Mouse (Mus musculus) spleen, adult 2 months (tissue): ENCODE measurements around the gene Exog. TPM values are rescaled to one million over a fixed set of nuclear protein-coding genes. Genes with fewer than 3 reads are reported as not detected.

Experiments used
- DNase-seq, 2 experiments: peaks; one replicate each; pipeline versions ENCODE4 v3.0.0 to v3.0.0-alpha.2; 2012 to 2021; ENCODE audit warnings: low spot score in 2 of 2, low read depth in 1 of 2
- H3K27ac ChIP-seq: fragments of 200-500 bp; 2 replicates; pipeline ENCODE4 v1.5.1; 2012; ENCODE audit warnings: low read length, inconsistent platforms; ENCODE audit not compliant: insufficient read depth
- H3K27me3 ChIP-seq: fragments of 200-500 bp; 2 replicates; pipeline ENCODE4 v1.6.1; 2012; ENCODE audit warnings: mild to moderate bottlenecking, moderate library complexity, low read length, inconsistent platforms; ENCODE audit not compliant: control insufficient read depth, insufficient read depth
- H3K36me3 ChIP-seq: fragments of 200-500 bp; 2 replicates; pipeline ENCODE4 v1.6.1; 2012; ENCODE audit warnings: mild to moderate bottlenecking, low read length, inconsistent platforms; ENCODE audit not compliant: control insufficient read depth, insufficient read depth
- H3K4me1 ChIP-seq: fragments of 200-500 bp; 2 replicates; pipeline ENCODE4 v1.6.1; 2011; ENCODE audit warnings: inconsistent platforms; ENCODE audit not compliant: control insufficient read depth, insufficient read depth, insufficient read length
- H3K4me3 ChIP-seq: fragments of 200-500 bp; 2 replicates; pipeline ENCODE4 v1.5.1; 2011; ENCODE audit warnings: mild to moderate bottlenecking, inconsistent platforms; ENCODE audit not compliant: insufficient read depth, insufficient read length; ENCODE audit errors: extremely low read depth
- CTCF ChIP-seq: fragments of 200-500 bp; IDR thresholded peaks from 2 replicates; pipeline ENCODE4 v1.5.1; 2011; ENCODE audit warnings: mild to moderate bottlenecking, inconsistent platforms; ENCODE audit not compliant: insufficient read depth, insufficient read length, insufficient replicate concordance; ENCODE audit errors: extremely low read depth
- POLR2A ChIP-seq: fragments of 200-500 bp; IDR thresholded peaks from 2 replicates; pipeline ENCODE4 v1.6.1; 2011; ENCODE audit warnings: low read depth, low read length, inconsistent platforms
- WGBS: fragments of 180-500 bp; shearing (Covaris S2); methylation state at CpG from one replicate; pipeline ENCODE4 v1.1.7; 2018; 5-methylcytosine and 5-hydroxymethylcytosine counted together
- polyA plus RNA-seq: library from polyadenylated mRNA; depleted of rRNA; stranded (reverse); fragments of >200 nt; gene quantifications from 2 replicates; pipeline ENCODE4 v1.2.3, GENCODE M21; 2012; rRNA removed

The Exog gene
- polyA plus RNA-seq, 1 experiment, result 2.2 TPM

GRCm38 (mm10) chr9:119498885-119499284 is 54.1 kb downstream of the Exog start:
- no peak for TF ChIP-seq CTCF
- TF ChIP-seq POLR2A, result no peak
- Histone ChIP-seq H3K4me1 (no peaks in the 10 kb centered on the region), H3K27ac (no peak overlapping the region), H3K27me3 (no peaks in the 10 kb centered on the region), H3K4me3 (no peak overlapping the region), H3K36me3 (no peaks in the 10 kb centered on the region)
- no peak for DNase-seq
- WGBS, result 57% methylated on average over 7 of the region's 7 CpGs

GRCm38 (mm10) chr9:119503613-119504012 is 58.9 kb downstream of the Exog start:
- DNase-seq, result no peak
- Histone ChIP-seq H3K4me1 (no peaks in the 10 kb centered on the region), H3K4me3 (no peak overlapping the region), H3K36me3 (no peaks in the 10 kb centered on the region), H3K27ac (no peak overlapping the region), H3K27me3 (no peaks in the 10 kb centered on the region)
- TF ChIP-seq POLR2A, result no peak
- TF ChIP-seq CTCF, result no peak
- 93% methylated on average over 9 of the region's 9 CpGs for WGBS

GRCm38 (mm10) chr9:119504981-119505658 is 60.4 kb downstream of the Exog start:
- no peak for DNase-seq
- Histone ChIP-seq H3K36me3 (no peaks in the 10 kb centered on the region), H3K4me1 (no peaks in the 10 kb centered on the region), H3K27me3 (no peaks in the 10 kb centered on the region), H3K4me3 (no peak overlapping the region), H3K27ac (no peak overlapping the region)
- WGBS, result 57% methylated on average over 11 of the region's 11 CpGs
- TF ChIP-seq POLR2A (no peak), CTCF (no peak)

DNA sequence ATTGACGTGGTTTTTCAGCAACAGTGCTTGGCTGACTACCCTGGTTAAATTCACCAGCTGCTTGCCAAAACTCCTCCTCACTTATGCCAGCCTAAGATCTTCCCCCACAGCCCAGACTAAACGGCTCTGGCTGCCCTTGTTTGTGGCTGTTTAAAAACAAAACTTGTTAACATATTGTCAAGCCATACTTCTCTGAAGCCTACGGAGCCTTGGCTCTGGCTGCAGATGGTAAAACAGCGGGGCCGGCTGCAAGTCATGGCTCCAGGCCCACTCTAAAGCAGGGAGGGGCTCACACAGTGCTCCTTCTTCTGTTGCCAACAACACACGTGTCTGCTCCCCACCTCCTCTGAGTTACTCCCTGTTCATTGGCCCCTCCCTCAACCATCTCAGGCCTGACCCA is 66.2 kb downstream of the Exog start:
- H3K4me3 ChIP-seq, result no peak overlapping the region
- WGBS, result 69% methylated on average over 6 of the region's 6 CpGs
- no peaks in the 10 kb centered on the region for H3K27me3 ChIP-seq
- H3K4me1 ChIP-seq, result no peaks in the 10 kb centered on the region
- TF ChIP-seq POLR2A (no peak), CTCF (no peak)
- no peak overlapping the region for H3K27ac ChIP-seq
- no peaks in the 10 kb centered on the region for H3K36me3 ChIP-seq
- DNase-seq, result no peak

- no peak for DNase-seq
- no peaks in the 10 kb centered on the region for H3K27me3 ChIP-seq
- no peaks in the 10 kb centered on the region for H3K36me3 ChIP-seq
- H3K4me1 ChIP-seq, result no peaks in the 10 kb centered on the region
- H3K27ac ChIP-seq, result no peak overlapping the region
- 93% methylated on average over 9 of the region's 9 CpGs for whole genome bisulfite sequencing
- H3K4me3 ChIP-seq, result no peak overlapping the region
- TF ChIP-seq CTCF (no peak), POLR2A (no peak)
Observed at GRCm38 (mm10) chr9:119512993-119513392, 68.2 kb downstream of the Exog start.

GRCm38 (mm10) chr9:119513816-119514215 is 69.1 kb downstream of the Exog start:
- TF ChIP-seq CTCF (no peak), POLR2A (no peak)
- Histone ChIP-seq H3K4me3 (no peak overlapping the region), H3K27me3 (no peaks in the 10 kb centered on the region), H3K4me1 (no peaks in the 10 kb centered on the region), H3K27ac (no peak overlapping the region), H3K36me3 (no peaks in the 10 kb centered on the region)
- no peak for DNase-seq
- 87% methylated on average over 8 of the region's 8 CpGs for WGBS

DNA sequence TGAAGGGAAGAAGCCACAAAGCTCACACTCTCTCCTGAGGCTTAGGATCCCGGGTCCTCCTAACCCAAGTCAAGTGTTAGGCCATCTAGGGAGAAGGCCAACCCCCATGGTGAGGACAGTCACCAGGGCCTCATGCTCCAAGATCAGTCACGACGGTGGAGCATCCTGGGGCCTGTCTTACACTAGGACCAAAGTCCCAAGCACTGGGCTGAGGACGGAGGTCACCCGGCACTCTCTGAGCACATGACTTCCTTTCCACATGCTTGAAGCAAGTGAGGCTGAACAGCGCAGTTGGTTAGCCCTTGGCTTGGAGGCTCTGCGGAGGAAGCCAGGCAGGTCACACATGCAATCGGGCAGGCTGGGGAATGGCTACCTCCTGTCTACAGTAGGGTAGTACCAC is 70.2 kb downstream of the Exog start:
- WGBS, result 69% methylated on average over 8 of the region's 8 CpGs
- TF ChIP-seq POLR2A (no peak), CTCF (no peak)

More for the DNA sequence above, 70.2 kb downstream of the Exog start:
- Histone ChIP-seq H3K27me3 (no peaks in the 10 kb centered on the region), H3K36me3 (no peaks in the 10 kb centered on the region), H3K27ac (no peak overlapping the region), H3K4me3 (no peak overlapping the region), H3K4me1 (no peaks in the 10 kb centered on the region)
- no peak for DNase-seq

Other genes with a start within 250 kb of the Exog start
- 0.07 and 0.13 TPM in 2 replicates for gene Slc22a13, start 235.8 kb upstream of the Exog start, polyA plus RNA-seq
- gene Oxsr1, start 122.5 kb upstream of the Exog start, polyA plus RNA-seq, result 9.4 and 9.5 TPM in 2 replicates
- gene Acaa1a, start 105.3 kb upstream of the Exog start, polyA plus RNA-seq, result 138 and 173 TPM in 2 replicates
- 27.0 and 33.5 TPM in 2 replicates for gene Myd88, start 103.5 kb upstream of the Exog start, polyA plus RNA-seq
- gene Xylb, start 87.6 kb upstream of the Exog start, polyA plus RNA-seq, result 1.3 and 2.0 TPM in 2 replicates
- 0.19 and 0.22 TPM in 2 replicates for gene Slc22a14, start 79.4 kb upstream of the Exog start, polyA plus RNA-seq
- gene Acvr2b, start 42.8 kb upstream of the Exog start, polyA plus RNA-seq, result 1.3 and 1.5 TPM in 2 replicates
- gene Scn5a, start 134.1 kb downstream of the Exog start, polyA plus RNA-seq, result 1.4 and 1.9 TPM in 2 replicates